Mouse (Mus musculus) embryonic facial prominence, embryonic 14.5 days (tissue): ENCODE results near the gene Csnk1g2. TPM values are rescaled to one million over a fixed set of nuclear protein-coding genes. Genes with fewer than 3 reads are reported as not detected.
A peak's percentile ranks its signal among the peaks of the same experiment; 100 is the strongest.

Source experiments
- ATAC-seq: fragments of 200-750 bp; cut with Nextera tagmentation; 2 replicates; pipeline ENCODE4 v1.8.0; 2017; ENCODE audit warnings: low read depth, moderate number of reproducible peaks, moderate TSS enrichment
- DNase-seq: peaks from one replicate; pipeline ENCODE4 v3.0.0-alpha.2; 2015; ENCODE audit warnings: low spot score
- H3K27ac ChIP-seq: fragments of 300-500 bp; sonication (generic); replicated peaks from 2 replicates; pipeline ENCODE4 v1.5.1; 2014; ENCODE audit warnings: low read depth, mild to moderate bottlenecking, low read length, moderate library complexity
- H3K27me3 ChIP-seq: fragments of 300-500 bp; sonication (generic); replicated peaks from 2 replicates; pipeline ENCODE4 v1.6.1; 2014; ENCODE audit warnings: low read length; ENCODE audit not compliant: control insufficient read depth, insufficient read depth
- H3K36me3 ChIP-seq: fragments of 300-500 bp; sonication (generic); 2 replicates; pipeline ENCODE4 v1.6.1; 2014; ENCODE audit warnings: low read length, mixed read lengths; ENCODE audit not compliant: control insufficient read depth, insufficient read depth
- H3K4me1 ChIP-seq: fragments of 300-500 bp; sonication (generic); 2 replicates; pipeline ENCODE4 v1.6.1; 2014; ENCODE audit warnings: antibody characterized with exemption, low read length; ENCODE audit not compliant: control insufficient read depth, insufficient read depth
- H3K4me2 ChIP-seq: fragments of 300-500 bp; sonication (generic); 2 replicates; pipeline ENCODE4 v1.6.1; 2014; ENCODE audit warnings: low read depth, mild to moderate bottlenecking, low read length, moderate library complexity, mixed read lengths
- H3K4me3 ChIP-seq: fragments of 300-500 bp; sonication (generic); 2 replicates; pipeline ENCODE4 v1.5.1; 2014; ENCODE audit warnings: low read depth, mild to moderate bottlenecking, low read length
- H3K9ac ChIP-seq: fragments of 300-500 bp; sonication (generic); 2 replicates; pipeline ENCODE4 v1.6.1; 2014; ENCODE audit warnings: low read depth, mild to moderate bottlenecking, low read length, moderate library complexity, mixed read lengths
- H3K9me3 ChIP-seq: fragments of 300-500 bp; sonication (generic); 2 replicates; pipeline ENCODE4 v1.6.1; 2016; ENCODE audit warnings: low read length; ENCODE audit not compliant: control insufficient read depth
- WGBS: fragments of 180-500 bp; shearing (Covaris S2); extraction: QIAGEN DNeasy Blood & Tissue Kit; methylation state at CpG from one replicate; pipeline ENCODE4 v1.1.7; 2014; 5-methylcytosine and 5-hydroxymethylcytosine counted together
- polyA plus RNA-seq: library from polyadenylated mRNA; unstranded; fragments of >200 nt; fragmentation: Nextera tagmentation; extraction: Ambion mirVana; gene quantifications from 2 replicates; pipeline ENCODE4 v1.2.1, GENCODE M21; 2014

The Csnk1g2 gene
- polyA plus RNA-seq, 1 experiment from 2014 or later: 104 TPM

DNA sequence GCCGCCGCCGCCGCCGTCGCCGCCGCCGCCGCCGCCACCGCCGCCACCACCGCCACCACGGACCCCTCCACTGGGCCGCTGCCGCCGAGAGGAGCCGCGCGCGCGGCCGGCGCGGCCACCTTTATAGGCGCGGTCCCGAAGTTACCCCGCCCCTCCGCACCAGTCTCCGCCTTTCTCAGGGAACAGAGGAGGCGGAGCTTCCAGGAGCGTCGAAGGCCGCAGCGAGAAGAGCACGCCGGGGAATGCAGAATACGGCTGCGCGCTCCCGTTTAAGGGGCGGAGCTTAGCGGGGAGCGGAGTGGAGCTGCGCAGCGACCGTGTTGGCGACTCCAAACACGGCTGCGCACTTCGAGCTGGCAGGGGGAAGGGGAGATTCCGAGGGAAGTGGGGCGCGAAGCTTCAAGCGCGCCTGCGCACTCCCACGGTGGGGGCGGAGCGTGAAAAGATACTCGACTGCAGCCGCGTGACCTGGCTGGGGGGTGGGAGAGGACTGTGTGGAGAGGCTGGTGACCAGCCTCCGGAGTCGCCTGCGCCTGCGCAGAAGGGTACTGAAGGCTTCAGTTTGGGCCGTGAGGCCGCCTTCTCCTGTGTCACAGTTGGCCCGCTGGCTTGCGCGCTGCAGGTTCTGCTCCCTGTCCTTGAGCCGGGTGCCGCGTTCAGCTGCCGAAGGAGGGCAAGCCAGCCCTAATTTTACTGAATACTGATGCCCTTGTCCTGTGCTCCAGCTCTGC, 53.7 kb downstream of the Csnk1g2 start:
- WGBS: under 1% methylated on average over 30 of the region's 78 CpGs
- no peaks in the 10 kb centered on the region for H3K27me3 ChIP-seq
- DNase-seq: peak; percentile 100
- H3K36me3 ChIP-seq: peaks cover 30% of the 10 kb centered on the region
- H3K27ac ChIP-seq: peak overlapping the region; percentile 98
- H3K4me2 ChIP-seq: peak overlapping the region; percentile 93
- peak; percentile 94 for ATAC-seq
- H3K9ac ChIP-seq: peak overlapping the region; percentile 98
- peaks cover 41% of the 10 kb centered on the region for H3K4me1 ChIP-seq
- peak overlapping the region; percentile 99 for H3K4me3 ChIP-seq
- H3K9me3 ChIP-seq: no peaks in the 10 kb centered on the region

DNA sequence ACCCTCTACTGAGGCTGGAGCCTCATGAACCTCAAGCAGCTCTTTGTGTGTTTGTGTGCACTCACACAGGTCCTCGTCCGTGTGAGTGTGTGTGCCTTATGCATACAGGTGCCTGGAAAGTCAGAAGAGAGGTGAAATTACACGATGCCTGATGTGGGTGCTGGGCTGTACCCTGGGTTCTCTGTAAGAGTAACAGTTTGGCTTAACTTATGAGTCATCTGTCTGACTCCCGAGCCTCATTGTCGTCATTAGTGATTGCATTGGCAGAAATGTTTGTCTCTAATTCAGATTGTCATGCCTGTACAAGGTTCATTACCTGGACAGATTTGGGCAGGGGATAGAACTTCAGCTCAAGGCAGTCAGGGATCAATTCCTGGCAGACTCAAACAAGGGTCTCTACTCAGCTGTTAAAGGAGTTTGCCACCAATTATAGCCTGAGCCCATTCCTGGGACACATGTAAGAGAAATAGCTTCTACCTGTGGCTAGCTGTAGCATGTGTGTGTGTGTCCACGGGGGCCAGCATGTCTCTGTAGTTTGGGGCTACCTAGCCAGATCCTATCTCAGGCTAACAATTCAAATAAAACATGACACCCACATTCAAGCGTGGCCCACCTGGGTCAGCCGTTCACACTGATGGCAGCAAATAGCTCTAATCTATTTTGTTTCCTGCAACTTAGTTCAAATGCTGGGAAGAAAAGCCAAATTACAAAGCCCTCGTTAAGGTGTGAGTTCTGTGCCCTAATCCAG, 54.7 kb downstream of the Csnk1g2 start:
- DNase-seq (peak; percentile 41), ATAC-seq (no peak)
- peaks cover 41% of the 10 kb centered on the region for H3K4me1 ChIP-seq
- peak overlapping the region; percentile 85 for H3K9ac ChIP-seq
- H3K4me2 ChIP-seq: peak overlapping the region; percentile 83
- 28% methylated on average over 9 of the region's 9 CpGs for WGBS
- H3K27me3 ChIP-seq: no peaks in the 10 kb centered on the region
- no peaks in the 10 kb centered on the region for H3K9me3 ChIP-seq
- peaks cover 20% of the 10 kb centered on the region for H3K36me3 ChIP-seq
- peak overlapping the region; percentile 98 for H3K27ac ChIP-seq
- H3K4me3 ChIP-seq: peak overlapping the region; percentile 99

DNA sequence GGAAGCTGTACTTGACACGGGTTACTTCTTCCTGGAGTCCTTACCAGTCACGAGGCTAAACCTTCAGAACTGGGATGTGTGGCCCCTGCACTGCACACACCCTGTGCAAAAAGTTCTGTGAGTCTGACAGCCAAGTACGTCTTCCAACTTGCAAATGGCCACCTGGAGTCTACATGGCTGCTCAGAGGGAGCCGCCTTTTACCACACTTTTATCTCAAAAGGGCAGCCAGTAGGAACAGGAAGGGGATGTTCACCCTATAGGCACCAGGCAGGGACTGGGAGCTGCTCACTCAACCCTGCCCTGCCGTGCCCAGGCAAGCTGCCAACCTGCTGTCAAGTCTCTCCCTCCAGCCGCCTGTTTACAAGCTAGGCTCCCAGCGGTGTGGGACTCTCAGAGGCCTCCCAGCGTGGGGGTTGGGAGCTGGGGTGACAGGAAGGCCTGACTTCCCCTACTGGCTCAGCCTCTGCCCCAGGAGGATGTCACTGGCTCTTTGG, 55.4 kb downstream of the Csnk1g2 start, which contains the start of gene Mknk2:
TSS of gene Mknk2 (minus strand) at position 171 of the 495 bp plus-strand sequence.
- WGBS: 15% methylated on average over 8 of the region's 8 CpGs
- peak; percentile 95 for DNase-seq
- H3K36me3 ChIP-seq: peaks cover 14% of the 10 kb centered on the region
- H3K4me1 ChIP-seq: peaks cover 41% of the 10 kb centered on the region
- H3K4me3 ChIP-seq: peak within 1 kb of the TSS; percentile 99
- peak within 1 kb of the TSS; percentile 85 for H3K9ac ChIP-seq
- H3K27ac ChIP-seq: peak within 1 kb of the TSS; percentile 98
- H3K9me3 ChIP-seq: no peaks in the 10 kb centered on the region
- peak within 1 kb of the TSS; percentile 83 for H3K4me2 ChIP-seq
- no peaks in the 10 kb centered on the region for H3K27me3 ChIP-seq
- peak; percentile 39 for ATAC-seq

DNA sequence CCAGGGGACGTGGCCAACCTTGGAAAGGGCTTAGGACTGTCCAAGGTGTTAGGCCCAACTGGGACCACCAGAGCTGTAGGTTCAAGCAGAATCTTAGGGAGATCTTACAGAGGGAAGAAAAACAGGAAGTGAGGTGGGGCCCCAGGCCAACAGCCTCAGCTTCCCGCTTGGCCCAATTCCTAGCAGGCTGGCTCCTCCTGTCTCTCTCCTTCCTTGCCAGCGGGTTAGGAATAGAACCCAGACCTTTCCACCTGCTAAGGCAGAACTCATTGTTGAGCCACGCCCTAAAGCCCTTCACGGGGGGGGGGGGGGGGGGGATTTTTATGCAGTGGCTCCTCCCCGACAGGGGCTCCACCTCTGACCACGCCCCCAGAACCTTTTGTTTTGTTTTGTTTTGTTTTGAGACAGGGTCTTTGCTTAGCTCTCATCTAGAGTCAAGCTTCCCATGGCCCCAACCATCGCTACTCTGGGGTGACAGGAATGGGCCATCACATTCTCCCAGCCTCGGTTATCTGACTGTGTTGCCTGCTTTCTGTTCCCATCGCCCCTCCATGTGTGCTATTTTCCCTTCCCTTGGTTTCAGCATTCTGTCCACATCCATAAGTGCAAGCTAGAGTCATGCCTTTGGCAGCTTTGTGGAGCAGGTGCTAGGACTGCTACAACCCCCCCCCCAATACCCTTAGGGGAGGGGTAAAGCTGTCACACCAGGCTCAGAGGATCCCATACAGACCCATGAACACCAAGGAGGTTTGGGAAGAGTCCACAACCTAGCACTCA, 56.2 kb downstream of the Csnk1g2 start:
- Histone ChIP-seq H3K27me3 (no peaks in the 10 kb centered on the region), H3K4me1 (peaks cover 35% of the 10 kb centered on the region), H3K27ac (peak overlapping the region; percentile 98), H3K36me3 (peaks cover 12% of the 10 kb centered on the region; the same call in 1 of the 2 replicates), H3K9ac (peak overlapping the region; percentile 35; the same call in 1 of the 2 replicates), H3K4me2 (peak overlapping the region; percentile 13; the same call in 1 of the 2 replicates), H3K9me3 (no peaks in the 10 kb centered on the region), H3K4me3 (no peak overlapping the region)
- peak; percentile 52 for DNase-seq
- WGBS: 62% methylated on average over 8 of the region's 10 CpGs
- no peak for ATAC-seq

DNA sequence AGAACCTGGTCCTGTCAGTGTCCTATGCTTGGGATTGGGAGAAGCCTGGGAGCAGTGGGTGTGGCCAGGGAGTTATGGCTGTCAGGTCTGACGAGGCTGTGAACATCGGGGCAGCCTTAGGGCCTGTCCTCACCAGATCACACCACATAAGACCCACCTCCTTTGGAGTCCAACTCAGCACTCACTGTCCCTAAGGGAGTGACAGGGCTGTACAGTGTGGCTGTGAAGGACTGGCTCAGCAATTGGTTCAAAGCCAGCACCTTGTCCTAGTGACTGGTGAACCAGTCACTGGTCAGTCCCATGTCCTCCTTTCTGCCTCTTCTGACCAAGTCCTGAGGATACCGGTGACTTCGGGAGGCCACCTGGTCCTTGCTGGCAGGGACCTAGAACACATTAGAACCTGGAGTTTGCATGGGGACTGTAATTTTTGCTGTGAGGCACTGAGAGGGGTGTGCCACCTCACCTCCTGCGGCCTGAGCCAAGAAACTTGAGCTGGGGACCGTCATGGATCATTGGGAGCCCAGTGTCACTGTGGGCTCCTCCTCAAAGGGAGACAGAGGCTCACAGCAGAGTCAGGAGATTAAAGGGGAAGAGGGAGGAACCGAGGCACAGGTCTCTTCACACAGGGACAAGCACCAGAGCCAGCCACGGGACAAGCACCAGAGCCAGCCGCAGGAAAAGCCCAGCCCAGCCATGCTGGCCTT, 57.1 kb downstream of the Csnk1g2 start:
- Histone ChIP-seq H3K27me3 (no peaks in the 10 kb centered on the region), H3K9me3 (no peaks in the 10 kb centered on the region), H3K36me3 (peaks cover 8% of the 10 kb centered on the region; the same call in 1 of the 2 replicates), H3K27ac (peak overlapping the region; percentile 28; the same call in 1 of the 2 replicates), H3K4me2 (no peak overlapping the region), H3K4me1 (peaks cover 26% of the 10 kb centered on the region), H3K9ac (peak overlapping the region; percentile 25; the same call in 1 of the 2 replicates), H3K4me3 (no peak overlapping the region)
- WGBS: 63% methylated on average over 9 of the region's 9 CpGs
- DNase-seq: no peak
- ATAC-seq: no peak

DNA sequence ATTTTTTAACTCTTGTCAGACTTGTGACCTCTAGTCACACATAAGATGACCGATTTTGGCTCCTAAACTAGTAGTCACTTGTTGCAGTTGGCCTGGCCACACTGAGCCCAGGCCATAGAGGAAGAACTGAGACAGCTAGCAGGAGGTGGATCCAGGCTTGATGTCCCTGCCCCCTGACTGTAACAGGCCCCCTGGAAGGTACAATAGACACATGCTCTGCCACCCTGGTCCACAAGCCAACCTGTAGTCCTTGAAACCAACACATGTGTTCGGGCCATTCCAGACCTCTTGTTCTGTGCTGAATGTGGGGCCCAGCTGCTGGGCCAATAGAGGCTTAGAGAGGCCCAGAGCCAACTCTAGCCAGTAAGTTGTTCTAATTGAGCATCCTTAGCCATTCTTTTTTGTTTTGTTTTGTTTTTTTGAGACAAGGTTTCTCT, 57.6 kb downstream of the Csnk1g2 start:
- DNase-seq (no peak), ATAC-seq (no peak)
- peak overlapping the region; percentile 25; the same call in 1 of the 2 replicates for H3K9ac ChIP-seq
- no peak overlapping the region for H3K4me2 ChIP-seq
- 67% methylated on average over 2 of the region's 2 CpGs for WGBS
- H3K36me3 ChIP-seq: peaks cover 10% of the 10 kb centered on the region; the same call in 1 of the 2 replicates
- H3K27me3 ChIP-seq: no peaks in the 10 kb centered on the region
- no peak overlapping the region for H3K4me3 ChIP-seq
- no peaks in the 10 kb centered on the region for H3K9me3 ChIP-seq
- no peak overlapping the region for H3K27ac ChIP-seq
- peaks cover 23% of the 10 kb centered on the region for H3K4me1 ChIP-seq

DNA sequence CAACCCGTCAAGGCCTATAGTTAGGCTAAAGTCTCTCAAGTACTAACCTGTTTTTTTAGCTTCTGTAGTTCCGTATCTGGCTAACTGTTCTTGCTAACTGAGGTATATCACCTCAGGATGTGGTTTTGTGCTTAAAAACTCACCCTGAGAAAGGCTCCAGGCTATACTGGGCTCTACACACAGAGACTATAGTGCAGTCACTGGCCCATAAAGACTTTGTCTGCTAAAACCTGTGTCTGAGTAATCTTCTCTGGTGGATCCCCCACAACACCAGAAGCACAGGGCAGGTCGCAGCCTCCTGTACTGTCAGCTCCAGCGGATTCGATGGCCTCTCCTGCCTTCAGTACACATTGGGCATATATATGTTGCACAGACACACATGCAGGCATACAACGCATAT, 59.4 kb downstream of the Csnk1g2 start:
- H3K27ac ChIP-seq: no peak overlapping the region
- peaks cover 28% of the 10 kb centered on the region for H3K36me3 ChIP-seq
- peaks cover 21% of the 10 kb centered on the region for H3K4me1 ChIP-seq
- no peaks in the 10 kb centered on the region for H3K9me3 ChIP-seq
- ATAC-seq (no peak), DNase-seq (no peak)
- H3K27me3 ChIP-seq: no peaks in the 10 kb centered on the region
- no peak overlapping the region for H3K4me3 ChIP-seq
- H3K4me2 ChIP-seq: no peak overlapping the region
- WGBS: 93% methylated on average over 6 of the region's 6 CpGs
- no peak overlapping the region for H3K9ac ChIP-seq
